Mouse (Mus musculus) liver, embryonic 14.5 days (tissue): ENCODE results near the gene Zbtb38.

ENCODE experiments used
- CTCF ChIP-seq: IDR thresholded peaks from 2 replicates; pipeline ENCODE4 v1.5.1; 2016; ENCODE audit warnings: antibody characterized with exemption, low read depth, control low read depth
- EP300 ChIP-seq: IDR thresholded peaks from 2 replicates; pipeline ENCODE4 v1.6.1; 2016; ENCODE audit warnings: antibody characterized with exemption, low read depth

- TF ChIP-seq CTCF: no peak
- no peak for TF ChIP-seq EP300
Observed at GRCm38 (mm10) chr9:96635899-96636298, 116.7 kb downstream of the Zbtb38 start.
